7 mouse cellular contexts compared by ENCODE assay signal in genomic region chr17:49428239-49428688, GRCm38 (mm10). TPM values are rescaled to one million over a fixed set of nuclear protein-coding genes. Genes with fewer than 3 reads are reported as not detected.
DNase-seq lines count a peak whose midpoint lies in the region; ATAC-seq lines count a peak whose summit lies in the region.

Gene Mocs1 (plus strand): TSS chr17:49428362.

- peak; percentile 92 to 93 for DNase-seq in adrenal gland, adult 18-20 months (ENCODE audit: low spot score in 2 of 2)
- DNase-seq in embryo, embryonic 11 days = peak; percentile 96
- peak; percentile 93 to 94 for DNase-seq in gastrocnemius, postnatal 36 days
- DNase-seq in left cerebral cortex, postnatal 25 days (ENCODE audit: low spot score in 2 of 2) = peak; percentile 92 to 97
- DNase-seq in midbrain, embryonic 10.5 days (ENCODE audit: low spot score) = peak; percentile 90
- peak; percentile 88 for DNase-seq in right cerebral cortex, postnatal 4 days

- H3K27ac ChIP-seq in intestine, embryonic 15.5 days = peak within 1 kb of the TSS; percentile 74
- peak within 1 kb of the TSS; percentile 87 for H3K27ac ChIP-seq in midbrain, embryonic 10.5 days (replicated peaks)

- ATAC-seq in intestine, embryonic 15.5 days = peak; percentile 97

- intact Hi-C loops in gastrocnemius, postnatal 36 days (cut with DNase I) = no loop called here
- intact Hi-C loops in left cerebral cortex, postnatal 25 days (cut with DNase I) = no loop called here

- no peaks in the 10 kb centered on the region for H3K36me3 ChIP-seq in intestine, embryonic 15.5 days
- 0 out of 2 replicates have a peak, but pooled peaks cover 3% of the 10 kb centered on the region for H3K36me3 ChIP-seq in midbrain, embryonic 10.5 days

- peak within 1 kb of the TSS; percentile 68 for H3K4me3 ChIP-seq in intestine, embryonic 15.5 days (replicated peaks)
- H3K4me3 ChIP-seq in midbrain, embryonic 10.5 days = peak within 1 kb of the TSS; percentile 63

- 0% methylated on average over 28 of the region's 28 CpGs for WGBS in intestine, embryonic 15.5 days
- under 1% methylated on average over 28 of the region's 28 CpGs for WGBS in midbrain, embryonic 10.5 days

- H3K9me3 ChIP-seq in intestine, embryonic 15.5 days = no peaks in the 10 kb centered on the region
- H3K9me3 ChIP-seq in midbrain, embryonic 10.5 days (replicated peaks) = no peaks in the 10 kb centered on the region

- H3K27me3 ChIP-seq in intestine, embryonic 15.5 days (replicated peaks) = no peaks in the 10 kb centered on the region
- no peaks in the 10 kb centered on the region for H3K27me3 ChIP-seq in midbrain, embryonic 10.5 days (ENCODE audit: low read depth, poor library complexity, severe bottlenecking)

- H3K4me1 ChIP-seq in intestine, embryonic 15.5 days (replicated peaks) = peaks cover 30% of the 10 kb centered on the region
- H3K4me1 ChIP-seq in midbrain, embryonic 10.5 days = peaks cover 26% of the 10 kb centered on the region

- H3K4me2 ChIP-seq in intestine, embryonic 15.5 days (replicated peaks) = peak within 1 kb of the TSS; percentile 75

- peak within 1 kb of the TSS; percentile 76 for H3K9ac ChIP-seq in intestine, embryonic 15.5 days

RNA-seq across cellular contexts. Expression of gene Mocs1, which starts in this region (rescaled TPM):
- total RNA-seq in adrenal gland, adult 18-20 months (2021) = 10 to 100 TPM; 30.5 to 40.9 TPM
- total RNA-seq in gastrocnemius, postnatal 36 days (2021) = 10 to 100 TPM; 16.2 to 18.3 TPM
- polyA plus RNA-seq in intestine, embryonic 15.5 days (2015; fragmentation: Nextera tagmentation; extraction: Ambion mirVana) = 8.0 and 9.3 TPM in 2 replicates
- 10 to 100 TPM; 14.1 to 14.3 TPM for total RNA-seq in left cerebral cortex, postnatal 25 days (2021)
- polyA plus RNA-seq in midbrain, embryonic 10.5 days (2016; fragmentation: Nextera tagmentation; extraction: Ambion mirVana) = 4.9 and 5.2 TPM in 2 replicates

Comparison
In these comparisons a context has a peak if more than half of its experiments do, and no peak if none do; other contexts are left out.
1. Peak in every context shown above with its lines: DNase-seq, ATAC-seq, H3K4me3 ChIP-seq and H3K27ac ChIP-seq.